Mouse (Mus musculus) forebrain, embryonic 14.5 days (tissue): ENCODE measurements around the gene Six5. TPM values are rescaled to one million over a fixed set of nuclear protein-coding genes. Genes with fewer than 3 reads are reported as not detected.

Source experiments
- ATAC-seq: fragments of 200-750 bp; cut with Nextera tagmentation; 2 replicates; pipeline ENCODE4 v1.8.0; 2017; ENCODE audit warnings: mild to moderate bottlenecking, moderate library complexity
- DNase-seq: peaks from one replicate; pipeline ENCODE4 v3.0.0-alpha.2; 2015; ENCODE audit warnings: low spot score
- H3K27ac ChIP-seq: fragments of 300-500 bp; sonication (generic); 2 replicates; pipeline ENCODE4 v1.5.1; 2014; ENCODE audit warnings: low read depth, mild to moderate bottlenecking, control low read depth, low read length, moderate library complexity
- H3K27me3 ChIP-seq: fragments of 300-500 bp; sonication (generic); replicated peaks from 2 replicates; pipeline ENCODE4 v1.6.1; 2014; ENCODE audit warnings: low read length, control low read depth, mixed read lengths; ENCODE audit not compliant: control insufficient read depth, insufficient read depth
- H3K36me3 ChIP-seq: fragments of 300-500 bp; sonication (generic); 2 replicates; pipeline ENCODE4 v1.6.1; 2014; ENCODE audit warnings: low read length, control low read depth; ENCODE audit not compliant: control insufficient read depth, insufficient read depth
- H3K4me1 ChIP-seq: fragments of 300-500 bp; sonication (generic); 2 replicates; pipeline ENCODE4 v1.6.1; 2014; ENCODE audit warnings: antibody characterized with exemption, low read length, control low read depth; ENCODE audit not compliant: control insufficient read depth, insufficient read depth
- H3K4me2 ChIP-seq: fragments of 300-500 bp; sonication (generic); 2 replicates; pipeline ENCODE4 v1.6.1; 2014; ENCODE audit warnings: mild to moderate bottlenecking, control low read depth, low read length
- H3K4me3 ChIP-seq: fragments of 300-500 bp; sonication (generic); 2 replicates; pipeline ENCODE4 v1.5.1; 2014; ENCODE audit warnings: low read depth, low read length, control low read depth
- H3K9ac ChIP-seq: fragments of 300-500 bp; sonication (generic); 2 replicates; pipeline ENCODE4 v1.6.1; 2014; ENCODE audit warnings: mild to moderate bottlenecking, low read length, control low read depth, moderate library complexity
- H3K9me3 ChIP-seq: fragments of 300-500 bp; sonication (generic); replicated peaks from 2 replicates; pipeline ENCODE4 v1.6.1; 2016; ENCODE audit warnings: low read length, control low read depth, mixed read lengths; ENCODE audit not compliant: control insufficient read depth
- WGBS: fragments of 180-500 bp; shearing (Covaris S2); extraction: QIAGEN DNeasy Blood & Tissue Kit; methylation state at CpG from one replicate; pipeline ENCODE4 v1.1.7; 2014; 5-methylcytosine and 5-hydroxymethylcytosine counted together
- polyA plus RNA-seq: library from polyadenylated mRNA; unstranded; fragments of >200 nt; fragmentation: Nextera tagmentation; extraction: Ambion mirVana; gene quantifications from 2 replicates; pipeline ENCODE4 v1.2.1, GENCODE M21; 2014

Six5 gene
- polyA plus RNA-seq, 1 experiment from 2014 or later: 3.5 TPM

GRCm38 (mm10) chr7:19119631-19120429 is 25.4 kb downstream of the Six5 start, which contains the start of gene Fbxo46:
Gene Fbxo46 (plus strand): TSS chr7:19119859.
- Histone ChIP-seq H3K27ac (no peak within 1 kb of the TSS; the same call in 1 of the 2 replicates), H3K4me2 (peak within 1 kb of the TSS; percentile 86), H3K36me3 (no peaks in the 10 kb centered on the region), H3K4me1 (peaks cover 9% of the 10 kb centered on the region), H3K9me3 (peaks cover 5% of the 10 kb centered on the region; the same call in 1 of the 2 replicates), H3K9ac (peak within 1 kb of the TSS; percentile 81), H3K4me3 (peak within 1 kb of the TSS; percentile 71), H3K27me3 (no peaks in the 10 kb centered on the region)
- 3% methylated on average over 34 of the region's 34 CpGs for whole genome bisulfite sequencing
- DNase-seq: peak; percentile 100
- ATAC-seq: peak; percentile 97

GRCm38 (mm10) chr7:19121686-19122085 is 27.3 kb downstream of the Six5 start:
- Histone ChIP-seq H3K27me3 (no peaks in the 10 kb centered on the region), H3K9ac (no peak overlapping the region), H3K4me3 (no peak overlapping the region), H3K9me3 (peaks cover 5% of the 10 kb centered on the region; the same call in 1 of the 2 replicates), H3K4me1 (peaks cover 9% of the 10 kb centered on the region), H3K27ac (no peak overlapping the region), H3K4me2 (no peak overlapping the region), H3K36me3 (no peaks in the 10 kb centered on the region)
- no peak for DNase-seq
- ATAC-seq: no peak
- 87% methylated on average over 4 of the region's 4 CpGs for WGBS

GRCm38 (mm10) chr7:19124713-19125112 is 30.3 kb downstream of the Six5 start:
- H3K9ac ChIP-seq: no peak overlapping the region
- 81% methylated on average over 6 of the region's 6 CpGs for whole genome bisulfite sequencing
- H3K4me3 ChIP-seq: no peak overlapping the region
- ATAC-seq: no peak
- H3K4me2 ChIP-seq: no peak overlapping the region
- no peaks in the 10 kb centered on the region for H3K9me3 ChIP-seq
- 0 out of 2 replicates have a peak, but pooled peaks cover 9% of the 10 kb centered on the region for H3K36me3 ChIP-seq
- peaks cover 9% of the 10 kb centered on the region for H3K4me1 ChIP-seq
- no peaks in the 10 kb centered on the region for H3K27me3 ChIP-seq
- no peak overlapping the region for H3K27ac ChIP-seq
- DNase-seq: no peak

GRCm38 (mm10) chr7:19127744-19128143 is 33.4 kb downstream of the Six5 start:
- no peak for ATAC-seq
- Histone ChIP-seq H3K9ac (no peak overlapping the region), H3K9me3 (no peaks in the 10 kb centered on the region), H3K36me3 (0 out of 2 replicates have a peak, but pooled peaks cover 9% of the 10 kb centered on the region), H3K4me2 (no peak overlapping the region), H3K4me1 (peaks cover 4% of the 10 kb centered on the region), H3K27me3 (no peaks in the 10 kb centered on the region), H3K4me3 (no peak overlapping the region), H3K27ac (no peak overlapping the region)
- 94% methylated on average over 5 of the region's 5 CpGs for WGBS
- no peak for DNase-seq

GRCm38 (mm10) chr7:19129396-19129795 is 35.0 kb downstream of the Six5 start:
- no peak overlapping the region for H3K27ac ChIP-seq
- H3K4me2 ChIP-seq: no peak overlapping the region
- no peak for ATAC-seq
- no peak overlapping the region for H3K9ac ChIP-seq
- H3K36me3 ChIP-seq: 0 out of 2 replicates have a peak, but pooled peaks cover 9% of the 10 kb centered on the region
- DNase-seq: no peak
- no peaks in the 10 kb centered on the region for H3K27me3 ChIP-seq
- WGBS: 95% methylated on average over 5 of the region's 5 CpGs
- no peaks in the 10 kb centered on the region for H3K9me3 ChIP-seq
- no peak overlapping the region for H3K4me3 ChIP-seq
- H3K4me1 ChIP-seq: peaks cover 4% of the 10 kb centered on the region

- H3K4me2 ChIP-seq: peak overlapping the region; percentile 61
- H3K9me3 ChIP-seq: no peaks in the 10 kb centered on the region
- H3K27me3 ChIP-seq: no peaks in the 10 kb centered on the region
- WGBS: 41% methylated on average over 4 of the region's 4 CpGs
- ATAC-seq (no peak), DNase-seq (no peak)
- H3K9ac ChIP-seq: peak overlapping the region; percentile 49; the same call in 1 of the 2 replicates
- peak overlapping the region; percentile 35; the same call in 1 of the 2 replicates for H3K4me3 ChIP-seq
- peaks cover 4% of the 10 kb centered on the region for H3K4me1 ChIP-seq
- H3K27ac ChIP-seq: peak overlapping the region; percentile 67
- peaks cover 18% of the 10 kb centered on the region for H3K36me3 ChIP-seq
Measured at GRCm38 (mm10) chr7:19130657-19131056, 36.3 kb downstream of the Six5 start.

- WGBS: under 1% methylated on average over 39 of the region's 39 CpGs
- Histone ChIP-seq H3K36me3 (peaks cover 26% of the 10 kb centered on the region), H3K27me3 (no peaks in the 10 kb centered on the region), H3K9me3 (no peaks in the 10 kb centered on the region), H3K4me3 (peak overlapping the region; percentile 35), H3K9ac (peak overlapping the region; percentile 49; the same call in 1 of the 2 replicates), H3K4me2 (peak overlapping the region; percentile 61), H3K4me1 (peaks cover 4% of the 10 kb centered on the region), H3K27ac (peak overlapping the region; percentile 67)
- ATAC-seq: peak; percentile 99
- peak; percentile 99 for DNase-seq
Measured at GRCm38 (mm10) chr7:19131324-19131848, 37.0 kb downstream of the Six5 start.

GRCm38 (mm10) chr7:19136168-19136567 is 41.8 kb downstream of the Six5 start:
- H3K27me3 ChIP-seq: no peaks in the 10 kb centered on the region
- H3K4me2 ChIP-seq: no peak overlapping the region
- 94% methylated on average over 13 of the region's 13 CpGs for WGBS
- DNase-seq (no peak), ATAC-seq (no peak)
- H3K4me1 ChIP-seq: peaks cover 4% of the 10 kb centered on the region
- H3K4me3 ChIP-seq: no peak overlapping the region
- H3K27ac ChIP-seq: no peak overlapping the region
- no peak overlapping the region for H3K9ac ChIP-seq
- H3K9me3 ChIP-seq: no peaks in the 10 kb centered on the region
- H3K36me3 ChIP-seq: peaks cover 65% of the 10 kb centered on the region
